Mouse (Mus musculus): ENCODE measurements around the gene Kmt2e.

GRCm38 (mm10) chr5:23519679-23520078 is 85.4 kb downstream of the Kmt2e start:
- TF ChIP-seq CTCF (IDR thresholded peaks at IDR 0.05) = no peak
- TF ChIP-seq POLR2A (IDR thresholded peaks at IDR 0.05; ENCODE audit: insufficient read depth, low read depth, low read length) = no peak
- TF ChIP-seq EP300 (IDR thresholded peaks at IDR 0.05; ENCODE audit: insufficient read depth, low read depth, low read length) = no peak

Measured in heart, adult 2 months (tissue).